Mouse (Mus musculus): Measurements from ENCODE around the gene Nsmce1. TPM values are rescaled to one million over a fixed set of nuclear protein-coding genes. Genes with fewer than 3 reads are reported as not detected.

Nsmce1 gene
- 124 and 127 TPM in 2 replicates for polyA plus RNA-seq (2014; fragmentation: Nextera tagmentation; extraction: Ambion mirVana)

GRCm38 (mm10) chr7:125490947-125491735 is at the start of gene Nsmce1:
TSS of gene Nsmce1 (minus strand) at chr7:125491596.
- under 1% methylated on average over 56 of the region's 56 CpGs for WGBS
- DNase-seq (ENCODE audit: low spot score) (peak; percentile 95), ATAC-seq (ENCODE audit: insufficient number of reproducible peaks, low FRiP score, low TSS enrichment, low read depth) (peak; percentile 98)
- peak within 1 kb of the TSS; percentile 83 for H3K9ac ChIP-seq (ENCODE audit: low read length)
- H3K4me1 ChIP-seq (ENCODE audit: control insufficient read depth, insufficient read depth, low read length), result peaks cover 2% of the 10 kb centered on the region; the same call in 1 of the 2 replicates
- peak within 1 kb of the TSS; percentile 59 for H3K4me2 ChIP-seq (ENCODE audit: low read depth, severe bottlenecking)
- H3K4me3 ChIP-seq (ENCODE audit: low read depth, low read length), result peak within 1 kb of the TSS; percentile 53
- peak within 1 kb of the TSS; percentile 78 for H3K27ac ChIP-seq (replicated peaks; ENCODE audit: low read depth, low read length)
- H3K36me3 ChIP-seq (ENCODE audit: control insufficient read depth, insufficient read depth, low read length), result peaks cover under 1% of the 10 kb centered on the region; the same call in 1 of the 2 replicates
- H3K9me3 ChIP-seq (ENCODE audit: control insufficient read depth, low read length), result no peaks in the 10 kb centered on the region
- no peaks in the 10 kb centered on the region for H3K27me3 ChIP-seq (ENCODE audit: control insufficient read depth, insufficient read depth, low read length)

GRCm38 (mm10) chr7:125541026-125541425 is 49.6 kb upstream of the Nsmce1 start:
- no peak overlapping the region for H3K4me3 ChIP-seq (ENCODE audit: low read depth, low read length)
- no peaks in the 10 kb centered on the region for H3K9me3 ChIP-seq (ENCODE audit: control insufficient read depth, low read length)
- ATAC-seq (ENCODE audit: insufficient number of reproducible peaks, low FRiP score, low TSS enrichment, low read depth) (no peak), DNase-seq (ENCODE audit: low spot score) (no peak)
- no peak overlapping the region for H3K4me2 ChIP-seq (ENCODE audit: low read depth, severe bottlenecking)
- H3K9ac ChIP-seq (ENCODE audit: low read length), result no peak overlapping the region
- H3K27ac ChIP-seq (replicated peaks; ENCODE audit: low read depth, low read length), result no peak overlapping the region
- WGBS, result 81% methylated on average over 1 of the region's 1 CpGs
- H3K36me3 ChIP-seq (ENCODE audit: control insufficient read depth, insufficient read depth, low read length), result no peaks in the 10 kb centered on the region
- no peaks in the 10 kb centered on the region for H3K27me3 ChIP-seq (ENCODE audit: control insufficient read depth, insufficient read depth, low read length)
- H3K4me1 ChIP-seq (ENCODE audit: control insufficient read depth, insufficient read depth, low read length), result peaks cover 5% of the 10 kb centered on the region; the same call in 1 of the 2 replicates

- Histone ChIP-seq H3K27ac (replicated peaks; ENCODE audit: low read depth, low read length) (no peak overlapping the region), H3K4me3 (ENCODE audit: low read depth, low read length) (no peak overlapping the region), H3K27me3 (ENCODE audit: control insufficient read depth, insufficient read depth, low read length) (no peaks in the 10 kb centered on the region), H3K9ac (ENCODE audit: low read length) (no peak overlapping the region), H3K4me1 (ENCODE audit: control insufficient read depth, insufficient read depth, low read length) (peaks cover 5% of the 10 kb centered on the region; the same call in 1 of the 2 replicates), H3K36me3 (ENCODE audit: control insufficient read depth, insufficient read depth, low read length) (no peaks in the 10 kb centered on the region), H3K9me3 (ENCODE audit: control insufficient read depth, low read length) (no peaks in the 10 kb centered on the region), H3K4me2 (ENCODE audit: low read depth, severe bottlenecking) (no peak overlapping the region)
- no peak for ATAC-seq (ENCODE audit: insufficient number of reproducible peaks, low FRiP score, low TSS enrichment, low read depth)
- no peak for DNase-seq (ENCODE audit: low spot score)
- 88% methylated on average over 3 of the region's 3 CpGs for WGBS
Observed at GRCm38 (mm10) chr7:125539351-125539750, 48.0 kb upstream of the Nsmce1 start.

GRCm38 (mm10) chr7:125527901-125528580 is 36.6 kb upstream of the Nsmce1 start:
- Histone ChIP-seq H3K27me3 (ENCODE audit: control insufficient read depth, insufficient read depth, low read length) (no peaks in the 10 kb centered on the region), H3K9me3 (ENCODE audit: control insufficient read depth, low read length) (no peaks in the 10 kb centered on the region), H3K9ac (ENCODE audit: low read length) (no peak overlapping the region), H3K27ac (replicated peaks; ENCODE audit: low read depth, low read length) (no peak overlapping the region), H3K4me2 (ENCODE audit: low read depth, severe bottlenecking) (no peak overlapping the region), H3K4me1 (ENCODE audit: control insufficient read depth, insufficient read depth, low read length) (no peaks in the 10 kb centered on the region), H3K4me3 (ENCODE audit: low read depth, low read length) (no peak overlapping the region), H3K36me3 (ENCODE audit: control insufficient read depth, insufficient read depth, low read length) (no peaks in the 10 kb centered on the region)
- DNase-seq (ENCODE audit: low spot score) (no peak), ATAC-seq (ENCODE audit: insufficient number of reproducible peaks, low FRiP score, low TSS enrichment, low read depth) (no peak)
- WGBS, result 86% methylated on average over 9 of the region's 9 CpGs

- Histone ChIP-seq H3K9ac (ENCODE audit: low read length) (no peak overlapping the region), H3K4me1 (ENCODE audit: control insufficient read depth, insufficient read depth, low read length) (no peaks in the 10 kb centered on the region), H3K27ac (replicated peaks; ENCODE audit: low read depth, low read length) (no peak overlapping the region), H3K4me2 (ENCODE audit: low read depth, severe bottlenecking) (no peak overlapping the region), H3K27me3 (ENCODE audit: control insufficient read depth, insufficient read depth, low read length) (no peaks in the 10 kb centered on the region), H3K36me3 (ENCODE audit: control insufficient read depth, insufficient read depth, low read length) (no peaks in the 10 kb centered on the region), H3K9me3 (ENCODE audit: control insufficient read depth, low read length) (no peaks in the 10 kb centered on the region), H3K4me3 (ENCODE audit: low read depth, low read length) (no peak overlapping the region)
- WGBS, result 86% methylated on average over 6 of the region's 6 CpGs
- ATAC-seq (ENCODE audit: insufficient number of reproducible peaks, low FRiP score, low TSS enrichment, low read depth) (no peak), DNase-seq (ENCODE audit: low spot score) (no peak)
Observed at GRCm38 (mm10) chr7:125527186-125527585, 35.8 kb upstream of the Nsmce1 start.

GRCm38 (mm10) chr7:125523051-125523450 is 31.7 kb upstream of the Nsmce1 start:
- Histone ChIP-seq H3K4me3 (ENCODE audit: low read depth, low read length) (no peak overlapping the region), H3K4me1 (ENCODE audit: control insufficient read depth, insufficient read depth, low read length) (no peaks in the 10 kb centered on the region), H3K9ac (ENCODE audit: low read length) (no peak overlapping the region), H3K27ac (replicated peaks; ENCODE audit: low read depth, low read length) (no peak overlapping the region), H3K36me3 (ENCODE audit: control insufficient read depth, insufficient read depth, low read length) (no peaks in the 10 kb centered on the region), H3K4me2 (ENCODE audit: low read depth, severe bottlenecking) (no peak overlapping the region), H3K9me3 (ENCODE audit: control insufficient read depth, low read length) (no peaks in the 10 kb centered on the region), H3K27me3 (ENCODE audit: control insufficient read depth, insufficient read depth, low read length) (no peaks in the 10 kb centered on the region)
- 89% methylated on average over 3 of the region's 3 CpGs for WGBS
- DNase-seq (ENCODE audit: low spot score) (no peak), ATAC-seq (ENCODE audit: insufficient number of reproducible peaks, low FRiP score, low TSS enrichment, low read depth) (no peak)

- WGBS, result 78% methylated on average over 3 of the region's 3 CpGs
- no peaks in the 10 kb centered on the region for H3K27me3 ChIP-seq (ENCODE audit: control insufficient read depth, insufficient read depth, low read length)
- no peak overlapping the region for H3K4me2 ChIP-seq (ENCODE audit: low read depth, severe bottlenecking)
- DNase-seq (ENCODE audit: low spot score), result no peak
- H3K9ac ChIP-seq (ENCODE audit: low read length), result no peak overlapping the region
- H3K4me1 ChIP-seq (ENCODE audit: control insufficient read depth, insufficient read depth, low read length), result no peaks in the 10 kb centered on the region
- ATAC-seq (ENCODE audit: insufficient number of reproducible peaks, low FRiP score, low TSS enrichment, low read depth), result no peak
- H3K4me3 ChIP-seq (ENCODE audit: low read depth, low read length), result no peak overlapping the region
- H3K36me3 ChIP-seq (ENCODE audit: control insufficient read depth, insufficient read depth, low read length), result no peaks in the 10 kb centered on the region
- no peaks in the 10 kb centered on the region for H3K9me3 ChIP-seq (ENCODE audit: control insufficient read depth, low read length)
- no peak overlapping the region for H3K27ac ChIP-seq (replicated peaks; ENCODE audit: low read depth, low read length)
Observed at GRCm38 (mm10) chr7:125519715-125520114, 28.3 kb upstream of the Nsmce1 start.

GRCm38 (mm10) chr7:125517470-125517869 is 26.1 kb upstream of the Nsmce1 start:
- Histone ChIP-seq H3K4me3 (ENCODE audit: low read depth, low read length) (no peak overlapping the region), H3K4me1 (ENCODE audit: control insufficient read depth, insufficient read depth, low read length) (no peaks in the 10 kb centered on the region), H3K36me3 (ENCODE audit: control insufficient read depth, insufficient read depth, low read length) (no peaks in the 10 kb centered on the region), H3K9ac (ENCODE audit: low read length) (no peak overlapping the region), H3K27ac (replicated peaks; ENCODE audit: low read depth, low read length) (no peak overlapping the region), H3K9me3 (ENCODE audit: control insufficient read depth, low read length) (no peaks in the 10 kb centered on the region), H3K4me2 (ENCODE audit: low read depth, severe bottlenecking) (no peak overlapping the region), H3K27me3 (ENCODE audit: control insufficient read depth, insufficient read depth, low read length) (no peaks in the 10 kb centered on the region)
- DNase-seq (ENCODE audit: low spot score) (no peak), ATAC-seq (ENCODE audit: insufficient number of reproducible peaks, low FRiP score, low TSS enrichment, low read depth) (no peak)
- 81% methylated on average over 6 of the region's 6 CpGs for WGBS

Data from limb, embryonic 11.5 days (tissue).